Mouse (Mus musculus) ES-Bruce4 (cell line): Measurements from ENCODE around the gene P2ry4.

Experiments used
- CTCF ChIP-seq: IDR thresholded peaks from one replicate; pipeline ENCODE4 v1.8.1; 2011; ENCODE audit warnings: low read depth, low read length
- EP300 ChIP-seq: IDR thresholded peaks from 2 replicates; pipeline ENCODE4 v1.6.1; 2011; ENCODE audit warnings: low read depth, low read length; ENCODE audit not compliant: insufficient read depth
- POLR2A ChIP-seq: IDR thresholded peaks from one replicate; pipeline ENCODE4 v1.8.1; 2011; ENCODE audit warnings: low read length; ENCODE audit not compliant: insufficient read depth

GRCm38 (mm10) chrX:100565696-100566095, 29.0 kb downstream of the P2ry4 start:
- TF ChIP-seq CTCF (no peak), POLR2A (no peak), EP300 (no peak)
